Comparison of ENCODE assay signal across 24 mouse cellular contexts in genomic region chr2:159734576-159734975, GRCm38 (mm10).
"Had no signal": no experiment of that assay in that cellular context is flagged by ENCODE, and none has a peak within 500 bp of the region (broad histone marks: within the 10 kb centered on the region; RNA-seq: fewer than 3 reads in every experiment).

No protein-coding gene starts in this region.

- H3K4me1 ChIP-seq: hindbrain, embryonic 10.5 days; limb, embryonic 13.5 days; limb, embryonic 15.5 days; liver, embryonic 15.5 days had no signal

- H3K4me2 ChIP-seq: heart, embryonic 12.5 days; hindbrain, embryonic 12.5 days; hindbrain, embryonic 14.5 days; intestine, embryonic 15.5 days; limb, embryonic 13.5 days; limb, embryonic 15.5 days; liver, embryonic 11.5 days; liver, embryonic 13.5 days; liver, embryonic 15.5 days had no signal

- H3K36me3 ChIP-seq: heart, embryonic 10.5 days; heart, embryonic 12.5 days; hindbrain, embryonic 10.5 days; hindbrain, embryonic 12.5 days; intestine, embryonic 15.5 days; limb, embryonic 13.5 days; limb, embryonic 15.5 days; liver, embryonic 13.5 days; liver, embryonic 15.5 days had no signal

- ATAC-seq: hindbrain, embryonic 16.5 days; inflammation-experienced regulatory T-cells, adult 6 months; intestine, embryonic 15.5 days; intestine, postnatal 0 days had no signal

- H3K9ac ChIP-seq: heart, embryonic 12.5 days; hindbrain, embryonic 12.5 days; hindbrain, embryonic 14.5 days; intestine, embryonic 15.5 days; limb, embryonic 13.5 days; limb, embryonic 15.5 days; liver, embryonic 13.5 days; liver, embryonic 15.5 days had no signal

- H3K4me3 ChIP-seq: gastrocnemius, adult 2 months; heart, embryonic 10.5 days; heart, embryonic 12.5 days; hindbrain, embryonic 10.5 days; hindbrain, embryonic 12.5 days; intestine, embryonic 15.5 days; layer of hippocampus, adult 2 months; limb, embryonic 13.5 days; limb, embryonic 15.5 days; liver, embryonic 13.5 days; liver, embryonic 15.5 days had no signal

- H3K9me3 ChIP-seq: heart, embryonic 10.5 days; heart, embryonic 12.5 days; hindbrain, embryonic 10.5 days; hindbrain, embryonic 12.5 days; intestine, embryonic 15.5 days; limb, embryonic 13.5 days; limb, embryonic 15.5 days; liver, embryonic 13.5 days; liver, embryonic 15.5 days had no signal

- H3K27ac ChIP-seq: gastrocnemius, adult 2 months; heart, embryonic 10.5 days; hindbrain, embryonic 10.5 days; hindbrain, embryonic 12.5 days; hindbrain, embryonic 14.5 days; intestine, embryonic 15.5 days; layer of hippocampus, adult 2 months; limb, embryonic 13.5 days; limb, embryonic 15.5 days; liver, embryonic 13.5 days; liver, embryonic 15.5 days had no signal

- DNase-seq: gastrocnemius, adult 2 months; gastrocnemius, postnatal 10 days; gastrocnemius, postnatal 25 days; heart, adult 18-20 months; heart, postnatal 10 days; heart, postnatal 4 days; kidney, postnatal 10 days; left cerebral cortex, postnatal 4 days; liver, embryonic 13.5 days; lung, adult 18-20 months had no signal

- H3K27me3 ChIP-seq: heart, embryonic 12.5 days; hindbrain, embryonic 12.5 days; intestine, embryonic 15.5 days; limb, embryonic 13.5 days; limb, embryonic 15.5 days; liver, embryonic 13.5 days; liver, embryonic 15.5 days had no signal
